Mouse (Mus musculus) midbrain, postnatal 0 days (tissue): ENCODE results near the gene Gpatch4. TPM values are rescaled to one million over a fixed set of nuclear protein-coding genes. Genes with fewer than 3 reads are reported as not detected.

ENCODE experiments used
- ATAC-seq: fragments of 200-750 bp; cut with Nextera tagmentation; 2 replicates; pipeline ENCODE4 v1.8.0; 2017; ENCODE audit warnings: moderate number of reproducible peaks, mild to moderate bottlenecking, moderate TSS enrichment, moderate library complexity; ENCODE audit not compliant: low FRiP score
- DNase-seq: peaks from one replicate; pipeline ENCODE4 v3.0.0-alpha.2; 2015; ENCODE audit warnings: low spot score
- H3K27ac ChIP-seq: fragments of 300-500 bp; sonication (generic); 2 replicates; pipeline ENCODE4 v1.5.1; 2014; ENCODE audit warnings: low read depth, mild to moderate bottlenecking, low read length, mixed read lengths
- H3K27me3 ChIP-seq: fragments of 300-500 bp; sonication (generic); 2 replicates; pipeline ENCODE4 v1.6.1; 2014; ENCODE audit warnings: low read length, control low read depth, mixed read lengths; ENCODE audit not compliant: insufficient read depth
- H3K36me3 ChIP-seq: fragments of 300-500 bp; sonication (generic); 2 replicates; pipeline ENCODE4 v1.6.1; 2014; ENCODE audit warnings: low read length, control low read depth, mixed read lengths; ENCODE audit not compliant: insufficient read depth
- H3K4me1 ChIP-seq: fragments of 300-500 bp; sonication (generic); 2 replicates; pipeline ENCODE4 v1.6.1; 2014; ENCODE audit warnings: mild to moderate bottlenecking, control low read depth, antibody characterized with exemption, low read length, mixed read lengths; ENCODE audit not compliant: insufficient read depth
- H3K4me2 ChIP-seq: fragments of 300-500 bp; sonication (generic); 2 replicates; pipeline ENCODE4 v1.6.1; 2014; ENCODE audit warnings: low read depth, mild to moderate bottlenecking, low read length, mixed read lengths; ENCODE audit not compliant: poor library complexity, severe bottlenecking
- H3K4me3 ChIP-seq: fragments of 300-500 bp; sonication (generic); 2 replicates; pipeline ENCODE4 v1.5.1; 2014; ENCODE audit warnings: low read depth, mild to moderate bottlenecking, low read length, moderate library complexity
- H3K9ac ChIP-seq: fragments of 300-500 bp; sonication (generic); replicated peaks from 2 replicates; pipeline ENCODE4 v1.6.1; 2014; ENCODE audit warnings: mild to moderate bottlenecking, low read length, moderate library complexity, mixed read lengths; ENCODE audit not compliant: poor library complexity, severe bottlenecking
- H3K9me3 ChIP-seq: fragments of 300-500 bp; sonication (generic); 2 replicates; pipeline ENCODE4 v1.6.1; 2016; ENCODE audit warnings: low read length, control low read depth
- CTCF ChIP-seq: IDR thresholded peaks from 2 replicates; pipeline ENCODE4 v1.5.1; 2016; ENCODE audit warnings: antibody characterized with exemption, mild to moderate bottlenecking
- WGBS: fragments of 180-500 bp; shearing (Covaris S2); extraction: QIAGEN DNeasy Blood & Tissue Kit; methylation state at CpG from one replicate; pipeline ENCODE4 v1.1.7; 2014; 5-methylcytosine and 5-hydroxymethylcytosine counted together
- polyA plus RNA-seq: library from polyadenylated mRNA; unstranded; fragments of >200 nt; fragmentation: Nextera tagmentation; extraction: Ambion mirVana; gene quantifications from 2 replicates; pipeline ENCODE4 v1.2.1, GENCODE M21; 2015
- total RNA-seq: library from RNA; depleted of rRNA; stranded (reverse); fragments of >200 nt; gene quantifications from 2 replicates; pipeline ENCODE4 v1.2.3, GENCODE M21; 2014; rRNA removed

The Gpatch4 gene
- total and polyA plus RNA-seq, 2 experiments from 2014 or later = 7.8 to 35.7 TPM

- ATAC-seq (no peak), DNase-seq (peak; percentile 15)
- Histone ChIP-seq H3K4me3 (no peak overlapping the region), H3K4me1 (no peaks in the 10 kb centered on the region), H3K27ac (no peak overlapping the region), H3K27me3 (no peaks in the 10 kb centered on the region), H3K9ac (no peak overlapping the region), H3K4me2 (no peak overlapping the region), H3K36me3 (no peaks in the 10 kb centered on the region), H3K9me3 (no peaks in the 10 kb centered on the region)
- 63% methylated on average over 3 of the region's 3 CpGs for WGBS
- TF ChIP-seq CTCF = no peak
Observed at GRCm38 (mm10) chr3:88100251-88100650, 57.3 kb downstream of the Gpatch4 start.

GRCm38 (mm10) chr3:88101736-88102135, 58.8 kb downstream of the Gpatch4 start:
- H3K27me3 ChIP-seq = no peaks in the 10 kb centered on the region
- 95% methylated on average over 7 of the region's 7 CpGs for WGBS
- ATAC-seq (no peak), DNase-seq (no peak)
- H3K27ac ChIP-seq = no peak overlapping the region
- TF ChIP-seq CTCF = no peak
- no peak overlapping the region for H3K9ac ChIP-seq
- H3K4me2 ChIP-seq = no peak overlapping the region
- no peaks in the 10 kb centered on the region for H3K4me1 ChIP-seq
- no peak overlapping the region for H3K4me3 ChIP-seq
- H3K9me3 ChIP-seq = no peaks in the 10 kb centered on the region
- no peaks in the 10 kb centered on the region for H3K36me3 ChIP-seq

- Histone ChIP-seq H3K9me3 (no peaks in the 10 kb centered on the region), H3K9ac (no peak overlapping the region), H3K4me3 (no peak overlapping the region), H3K36me3 (no peaks in the 10 kb centered on the region), H3K4me2 (no peak overlapping the region), H3K4me1 (no peaks in the 10 kb centered on the region), H3K27me3 (no peaks in the 10 kb centered on the region), H3K27ac (no peak overlapping the region)
- ATAC-seq (no peak), DNase-seq (no peak)
- no peak for TF ChIP-seq CTCF
- WGBS = 89% methylated on average over 6 of the region's 6 CpGs
Observed at GRCm38 (mm10) chr3:88102196-88102595, 59.3 kb downstream of the Gpatch4 start.

GRCm38 (mm10) chr3:88102611-88103010, 59.7 kb downstream of the Gpatch4 start:
- WGBS = 87% methylated on average over 6 of the region's 6 CpGs
- Histone ChIP-seq H3K36me3 (no peaks in the 10 kb centered on the region), H3K4me2 (no peak overlapping the region), H3K27me3 (no peaks in the 10 kb centered on the region), H3K9me3 (no peaks in the 10 kb centered on the region), H3K4me1 (no peaks in the 10 kb centered on the region), H3K9ac (no peak overlapping the region), H3K4me3 (no peak overlapping the region), H3K27ac (no peak overlapping the region)
- DNase-seq (no peak), ATAC-seq (no peak)
- no peak for TF ChIP-seq CTCF

Other genes starting within 250 kb of the Gpatch4 start
- 1.1 and 2.4 TPM in 2 replicates for gene Ntrk1, start 247.9 kb upstream of the Gpatch4 start, total RNA-seq
- gene Ntrk1, start 247.9 kb upstream of the Gpatch4 start, polyA plus RNA-seq = 1.7 and 1.8 TPM in 2 replicates
- 0.16 and 0.42 TPM in 2 replicates for gene Insrr, start 246.2 kb upstream of the Gpatch4 start, total RNA-seq
- 0.25 and 0.27 TPM in 2 replicates for gene Insrr, start 246.2 kb upstream of the Gpatch4 start, polyA plus RNA-seq
- 15.6 and 19.0 TPM in 2 replicates for gene Pear1, start 218.8 kb upstream of the Gpatch4 start, total RNA-seq
- gene Pear1, start 218.8 kb upstream of the Gpatch4 start, polyA plus RNA-seq = 5.7 and 6.1 TPM in 2 replicates
- gene Sh2d2a, start 196.4 kb upstream of the Gpatch4 start, total RNA-seq = not detected in 2 replicates
- not detected in 2 replicates for gene Sh2d2a, start 196.4 kb upstream of the Gpatch4 start, polyA plus RNA-seq
- gene Prcc, start 157.5 kb upstream of the Gpatch4 start, total RNA-seq = 92.6 and 94.8 TPM in 2 replicates
- 21.1 and 24.3 TPM in 2 replicates for gene Prcc, start 157.5 kb upstream of the Gpatch4 start, polyA plus RNA-seq
- gene Hdgf, start 136.8 kb upstream of the Gpatch4 start, total RNA-seq = 86.5 and 89.7 TPM in 2 replicates
- gene Hdgf, start 136.8 kb upstream of the Gpatch4 start, polyA plus RNA-seq = 135 and 139 TPM in 2 replicates
- 41.3 and 41.7 TPM in 2 replicates for gene Mrpl24, start 123.6 kb upstream of the Gpatch4 start, total RNA-seq
- 37.2 and 39.7 TPM in 2 replicates for gene Mrpl24, start 123.6 kb upstream of the Gpatch4 start, polyA plus RNA-seq
- 20.5 and 21.0 TPM in 2 replicates for gene Isg20l2, start 112.8 kb upstream of the Gpatch4 start, total RNA-seq
- gene Isg20l2, start 112.8 kb upstream of the Gpatch4 start, polyA plus RNA-seq = 13.6 and 14.7 TPM in 2 replicates
- 27.8 and 28.2 TPM in 2 replicates for gene Rrnad1, start 112.4 kb upstream of the Gpatch4 start, total RNA-seq
- gene Rrnad1, start 112.4 kb upstream of the Gpatch4 start, polyA plus RNA-seq = 17.6 and 19.1 TPM in 2 replicates
- 19.2 and 27.1 TPM in 2 replicates for gene Crabp2, start 94.4 kb upstream of the Gpatch4 start, total RNA-seq
- 49.0 and 50.8 TPM in 2 replicates for gene Crabp2, start 94.4 kb upstream of the Gpatch4 start, polyA plus RNA-seq
- gene Nes, start 72.0 kb upstream of the Gpatch4 start, total RNA-seq = 22.4 and 37.1 TPM in 2 replicates
- 8.2 and 8.8 TPM in 2 replicates for gene Nes, start 72.0 kb upstream of the Gpatch4 start, polyA plus RNA-seq
- 248 and 284 TPM in 2 replicates for gene Bcan, start 42.9 kb upstream of the Gpatch4 start, total RNA-seq
- 180 and 212 TPM in 2 replicates for gene Bcan, start 42.9 kb upstream of the Gpatch4 start, polyA plus RNA-seq
- 2.4 and 3.0 TPM in 2 replicates for gene Hapln2, start 15.5 kb upstream of the Gpatch4 start, total RNA-seq
- gene Hapln2, start 15.5 kb upstream of the Gpatch4 start, polyA plus RNA-seq = 0.83 and 0.85 TPM in 2 replicates
- gene Naxe, start 15.4 kb downstream of the Gpatch4 start, total RNA-seq = 85.2 and 123 TPM in 2 replicates
- gene Naxe, start 15.4 kb downstream of the Gpatch4 start, polyA plus RNA-seq = 166 and 176 TPM in 2 replicates
- not detected in 2 replicates for gene Ttc24, start 35.2 kb downstream of the Gpatch4 start, total RNA-seq
- gene Ttc24, start 35.2 kb downstream of the Gpatch4 start, polyA plus RNA-seq = not detected in 2 replicates
- gene Iqgap3, start 38.9 kb downstream of the Gpatch4 start, total RNA-seq = 3.1 and 5.4 TPM in 2 replicates
- gene Iqgap3, start 38.9 kb downstream of the Gpatch4 start, polyA plus RNA-seq = 1.2 and 1.4 TPM in 2 replicates
- gene Mef2d, start 99.3 kb downstream of the Gpatch4 start, total RNA-seq = 45.5 and 59.6 TPM in 2 replicates
- gene Mef2d, start 99.3 kb downstream of the Gpatch4 start, polyA plus RNA-seq = 21.5 and 26.1 TPM in 2 replicates
- 0.94 and 1.0 TPM in 2 replicates for gene Rhbg, start 211.6 kb downstream of the Gpatch4 start, total RNA-seq
- gene Rhbg, start 211.6 kb downstream of the Gpatch4 start, polyA plus RNA-seq = 0.21 and 0.41 TPM in 2 replicates
- not detected in 2 replicates for gene Gm38392, start 244.1 kb downstream of the Gpatch4 start, total RNA-seq
- gene Gm38392, start 244.1 kb downstream of the Gpatch4 start, polyA plus RNA-seq = 0.20 and 0.21 TPM in 2 replicates